Mouse (Mus musculus): ENCODE data around the gene Pomgnt1. TPM values are rescaled to one million over a fixed set of nuclear protein-coding genes. Genes with fewer than 3 reads are reported as not detected.

The Pomgnt1 gene
- polyA plus RNA-seq, 1 experiment from 2014 or later = 37.7 TPM

GRCm38 (mm10) chr4:116185083-116185482 is 61.4 kb downstream of the Pomgnt1 start:
- Histone ChIP-seq H3K4me3 (ENCODE audit: low read depth, low read length) (no peak overlapping the region), H3K9me3 (ENCODE audit: control insufficient read depth, low read length) (no peaks in the 10 kb centered on the region), H3K4me2 (no peak overlapping the region), H3K27me3 (replicated peaks; ENCODE audit: control insufficient read depth, insufficient read depth, low read length) (peaks cover 20% of the 10 kb centered on the region), H3K27ac (ENCODE audit: low read depth, low read length) (no peak overlapping the region), H3K4me1 (replicated peaks; ENCODE audit: control insufficient read depth, insufficient read depth, low read length) (no peaks in the 10 kb centered on the region), H3K36me3 (ENCODE audit: control insufficient read depth, insufficient read depth, low read length) (no peaks in the 10 kb centered on the region), H3K9ac (ENCODE audit: low read depth, low read length) (no peak overlapping the region)
- DNase-seq (ENCODE audit: low spot score) (no peak), ATAC-seq (replicated peaks; ENCODE audit: low FRiP score) (no peak)
- 74% methylated on average over 4 of the region's 4 CpGs for WGBS

GRCm38 (mm10) chr4:116192286-116192835 is 68.7 kb downstream of the Pomgnt1 start:
- no peak overlapping the region for H3K9ac ChIP-seq (ENCODE audit: low read depth, low read length)
- DNase-seq (ENCODE audit: low spot score) (no peak), ATAC-seq (replicated peaks; ENCODE audit: low FRiP score) (no peak)
- no peak overlapping the region for H3K27ac ChIP-seq (ENCODE audit: low read depth, low read length)
- no peaks in the 10 kb centered on the region for H3K27me3 ChIP-seq (replicated peaks; ENCODE audit: control insufficient read depth, insufficient read depth, low read length)
- WGBS = 56% methylated on average over 4 of the region's 4 CpGs
- no peaks in the 10 kb centered on the region for H3K36me3 ChIP-seq (ENCODE audit: control insufficient read depth, insufficient read depth, low read length)
- H3K9me3 ChIP-seq (ENCODE audit: control insufficient read depth, low read length) = no peaks in the 10 kb centered on the region
- H3K4me2 ChIP-seq = no peak overlapping the region
- H3K4me1 ChIP-seq (replicated peaks; ENCODE audit: control insufficient read depth, insufficient read depth, low read length) = peaks cover 12% of the 10 kb centered on the region
- H3K4me3 ChIP-seq (ENCODE audit: low read depth, low read length) = no peak overlapping the region

DNA sequence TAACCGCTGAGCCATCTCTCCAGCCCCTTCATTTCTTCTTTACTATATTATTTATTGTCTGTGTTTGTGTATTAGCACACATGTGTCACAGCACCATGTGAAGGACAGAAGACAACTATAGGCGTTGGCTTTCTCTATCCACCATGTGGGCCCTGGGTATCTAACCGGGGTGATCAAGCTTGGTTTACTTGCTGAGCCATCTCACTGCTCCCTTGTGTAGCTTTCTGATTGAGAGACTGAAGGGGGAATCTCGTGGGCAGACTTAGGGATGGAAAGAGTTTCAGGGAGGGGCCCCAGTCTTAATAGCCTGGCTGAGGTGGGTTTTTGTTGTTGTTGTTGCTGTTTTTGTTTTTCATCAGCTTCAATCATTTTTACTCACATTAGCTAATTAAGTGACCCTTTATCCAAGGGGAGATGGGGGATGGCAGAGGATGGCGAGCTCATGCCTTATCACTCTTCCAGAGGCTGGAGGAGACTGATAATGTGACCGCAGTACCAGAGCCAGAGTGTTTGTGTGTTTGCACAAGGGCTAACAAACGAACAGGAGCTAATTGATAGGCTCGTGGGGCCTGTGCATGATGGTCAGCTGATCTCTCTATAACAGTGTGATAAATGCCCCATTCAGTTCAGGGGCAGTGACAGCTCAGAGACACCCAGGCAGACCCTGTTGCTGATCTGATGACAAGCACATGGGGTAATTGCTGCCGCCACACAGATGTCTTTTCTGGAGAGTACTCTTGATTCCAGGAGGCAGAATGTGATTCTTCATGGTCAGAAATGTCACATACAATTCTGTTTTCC is 70.1 kb downstream of the Pomgnt1 start:
- Histone ChIP-seq H3K27ac (ENCODE audit: low read depth, low read length) (peak overlapping the region; percentile 81), H3K27me3 (replicated peaks; ENCODE audit: control insufficient read depth, insufficient read depth, low read length) (no peaks in the 10 kb centered on the region), H3K9me3 (ENCODE audit: control insufficient read depth, low read length) (no peaks in the 10 kb centered on the region), H3K4me1 (replicated peaks; ENCODE audit: control insufficient read depth, insufficient read depth, low read length) (peaks cover 12% of the 10 kb centered on the region), H3K4me3 (ENCODE audit: low read depth, low read length) (no peak overlapping the region), H3K36me3 (ENCODE audit: control insufficient read depth, insufficient read depth, low read length) (no peaks in the 10 kb centered on the region), H3K9ac (ENCODE audit: low read depth, low read length) (no peak overlapping the region; the same call in 1 of the 2 replicates), H3K4me2 (peak overlapping the region; percentile 32; the same call in 1 of the 2 replicates)
- ATAC-seq (replicated peaks; ENCODE audit: low FRiP score) = peak; percentile 98
- 26% methylated on average over 9 of the region's 9 CpGs for WGBS
- peak; percentile 49 for DNase-seq (ENCODE audit: low spot score)

DNA sequence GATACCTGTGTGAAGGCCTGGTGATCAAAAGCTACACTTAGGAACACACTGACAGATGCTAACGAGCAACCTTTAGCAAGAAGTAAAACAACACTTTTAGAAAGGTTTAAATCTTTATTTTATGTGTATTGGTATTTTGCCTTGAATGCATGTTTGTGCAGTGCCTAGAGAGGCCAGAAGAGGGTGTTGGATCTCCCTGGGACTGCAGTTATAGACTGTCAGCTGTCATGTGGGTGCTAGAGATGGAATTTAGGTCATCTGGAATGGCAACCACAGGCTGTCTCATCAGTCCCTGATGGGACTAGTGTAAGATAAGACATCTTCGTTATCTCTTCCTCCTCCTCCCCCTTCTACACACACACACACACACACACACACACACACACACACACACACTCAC is 74.8 kb downstream of the Pomgnt1 start:
- H3K9ac ChIP-seq (ENCODE audit: low read depth, low read length) = no peak overlapping the region
- no peak overlapping the region for H3K4me3 ChIP-seq (ENCODE audit: low read depth, low read length)
- H3K9me3 ChIP-seq (ENCODE audit: control insufficient read depth, low read length) = no peaks in the 10 kb centered on the region
- H3K27ac ChIP-seq (ENCODE audit: low read depth, low read length) = no peak overlapping the region
- H3K27me3 ChIP-seq (replicated peaks; ENCODE audit: control insufficient read depth, insufficient read depth, low read length) = no peaks in the 10 kb centered on the region
- DNase-seq (ENCODE audit: low spot score) (no peak), ATAC-seq (replicated peaks; ENCODE audit: low FRiP score) (no peak)
- H3K4me2 ChIP-seq = no peak overlapping the region
- WGBS = 56% methylated on average over 2 of the region's 2 CpGs
- H3K36me3 ChIP-seq (ENCODE audit: control insufficient read depth, insufficient read depth, low read length) = no peaks in the 10 kb centered on the region
- H3K4me1 ChIP-seq (replicated peaks; ENCODE audit: control insufficient read depth, insufficient read depth, low read length) = peaks cover 9% of the 10 kb centered on the region

GRCm38 (mm10) chr4:116204422-116204821 is 80.8 kb downstream of the Pomgnt1 start:
- no peaks in the 10 kb centered on the region for H3K4me1 ChIP-seq (replicated peaks; ENCODE audit: control insufficient read depth, insufficient read depth, low read length)
- 49% methylated on average over 3 of the region's 3 CpGs for WGBS

GRCm38 (mm10) chr4:116206531-116206930 is 82.9 kb downstream of the Pomgnt1 start:
- WGBS = 83% methylated on average over 4 of the region's 4 CpGs
- no peaks in the 10 kb centered on the region for H3K9me3 ChIP-seq (ENCODE audit: control insufficient read depth, low read length)
- no peak overlapping the region for H3K4me3 ChIP-seq (ENCODE audit: low read depth, low read length)
- H3K9ac ChIP-seq (ENCODE audit: low read depth, low read length) = no peak overlapping the region
- H3K4me2 ChIP-seq = no peak overlapping the region
- H3K27ac ChIP-seq (ENCODE audit: low read depth, low read length) = no peak overlapping the region
- H3K27me3 ChIP-seq (replicated peaks; ENCODE audit: control insufficient read depth, insufficient read depth, low read length) = no peaks in the 10 kb centered on the region
- H3K4me1 ChIP-seq (replicated peaks; ENCODE audit: control insufficient read depth, insufficient read depth, low read length) = no peaks in the 10 kb centered on the region
- ATAC-seq (replicated peaks; ENCODE audit: low FRiP score) = no peak
- no peak for DNase-seq (ENCODE audit: low spot score)
- H3K36me3 ChIP-seq (ENCODE audit: control insufficient read depth, insufficient read depth, low read length) = no peaks in the 10 kb centered on the region

More at GRCm38 (mm10) chr4:116204422-116204821, 80.8 kb downstream of the Pomgnt1 start:
- ATAC-seq (replicated peaks; ENCODE audit: low FRiP score) (no peak), DNase-seq (ENCODE audit: low spot score) (no peak)
- H3K27me3 ChIP-seq (replicated peaks; ENCODE audit: control insufficient read depth, insufficient read depth, low read length) = no peaks in the 10 kb centered on the region
- no peak overlapping the region for H3K4me2 ChIP-seq
- no peak overlapping the region for H3K27ac ChIP-seq (ENCODE audit: low read depth, low read length)
- no peaks in the 10 kb centered on the region for H3K9me3 ChIP-seq (ENCODE audit: control insufficient read depth, low read length)
- H3K4me3 ChIP-seq (ENCODE audit: low read depth, low read length) = no peak overlapping the region
- H3K9ac ChIP-seq (ENCODE audit: low read depth, low read length) = no peak overlapping the region
- no peaks in the 10 kb centered on the region for H3K36me3 ChIP-seq (ENCODE audit: control insufficient read depth, insufficient read depth, low read length)

- 76% methylated on average over 1 of the region's 1 CpGs for WGBS
- DNase-seq (ENCODE audit: low spot score) = no peak
These were observed 85.3 kb downstream of the Pomgnt1 start for GRCm38 (mm10) chr4:116208891-116209290.

More at GRCm38 (mm10) chr4:116208891-116209290, 85.3 kb downstream of the Pomgnt1 start:
- no peak for ATAC-seq (replicated peaks; ENCODE audit: low FRiP score)
- no peaks in the 10 kb centered on the region for H3K9me3 ChIP-seq (ENCODE audit: control insufficient read depth, low read length)
- H3K9ac ChIP-seq (ENCODE audit: low read depth, low read length) = no peak overlapping the region
- no peak overlapping the region for H3K4me3 ChIP-seq (ENCODE audit: low read depth, low read length)
- no peaks in the 10 kb centered on the region for H3K4me1 ChIP-seq (replicated peaks; ENCODE audit: control insufficient read depth, insufficient read depth, low read length)
- no peak overlapping the region for H3K4me2 ChIP-seq
- H3K27me3 ChIP-seq (replicated peaks; ENCODE audit: control insufficient read depth, insufficient read depth, low read length) = no peaks in the 10 kb centered on the region
- H3K27ac ChIP-seq (ENCODE audit: low read depth, low read length) = no peak overlapping the region
- H3K36me3 ChIP-seq (ENCODE audit: control insufficient read depth, insufficient read depth, low read length) = no peaks in the 10 kb centered on the region

All from liver, embryonic 11.5 days (tissue).